Mouse (Mus musculus) hindbrain, embryonic 15.5 days (tissue): ENCODE measurements at regions not wholly inside any gene's neighbourhood (a gene's known extent, or its start where the extent isn't known, plus 50 kb on each side); places are given as distances from the start of the nearest gene placed in this dataset.

ENCODE experiments used
- ATAC-seq: fragments of 200-750 bp; cut with Nextera tagmentation; 2 replicates; pipeline ENCODE4 v1.8.0; 2017; ENCODE audit warnings: low read depth, moderate number of reproducible peaks, moderate TSS enrichment; ENCODE audit not compliant: low FRiP score
- H3K27ac ChIP-seq: fragments of 300-500 bp; sonication (generic); replicated peaks from 2 replicates; pipeline ENCODE4 v1.5.1; 2015; ENCODE audit warnings: mild to moderate bottlenecking, inconsistent platforms
- H3K27me3 ChIP-seq: fragments of 300-500 bp; sonication (generic); 2 replicates; pipeline ENCODE4 v1.6.1; 2015; ENCODE audit warnings: control low read depth, inconsistent platforms
- H3K36me3 ChIP-seq: fragments of 300-500 bp; sonication (generic); 2 replicates; pipeline ENCODE4 v1.6.1; 2015; ENCODE audit warnings: control low read depth, inconsistent platforms
- H3K4me1 ChIP-seq: fragments of 300-500 bp; sonication (generic); replicated peaks from 2 replicates; pipeline ENCODE4 v1.6.1; 2015; ENCODE audit warnings: control low read depth, inconsistent platforms
- H3K4me2 ChIP-seq: fragments of 300-500 bp; sonication (generic); 2 replicates; pipeline ENCODE4 v1.6.1; 2015; ENCODE audit warnings: moderate library complexity, mild to moderate bottlenecking, inconsistent platforms
- H3K4me3 ChIP-seq: fragments of 300-500 bp; sonication (generic); 2 replicates; pipeline ENCODE4 v1.5.1; 2015; ENCODE audit warnings: mild to moderate bottlenecking, inconsistent platforms
- H3K9ac ChIP-seq: fragments of 300-500 bp; sonication (generic); 2 replicates; pipeline ENCODE4 v1.6.1; 2015; ENCODE audit warnings: inconsistent platforms
- H3K9me3 ChIP-seq: fragments of 300-500 bp; sonication (generic); 2 replicates; pipeline ENCODE4 v1.6.1; 2016; ENCODE audit warnings: control low read depth, inconsistent platforms
- WGBS: fragments of 180-500 bp; shearing (Covaris S2); methylation state at CpG from one replicate; pipeline ENCODE4 v1.1.7; 2015; 5-methylcytosine and 5-hydroxymethylcytosine counted together

DNA sequence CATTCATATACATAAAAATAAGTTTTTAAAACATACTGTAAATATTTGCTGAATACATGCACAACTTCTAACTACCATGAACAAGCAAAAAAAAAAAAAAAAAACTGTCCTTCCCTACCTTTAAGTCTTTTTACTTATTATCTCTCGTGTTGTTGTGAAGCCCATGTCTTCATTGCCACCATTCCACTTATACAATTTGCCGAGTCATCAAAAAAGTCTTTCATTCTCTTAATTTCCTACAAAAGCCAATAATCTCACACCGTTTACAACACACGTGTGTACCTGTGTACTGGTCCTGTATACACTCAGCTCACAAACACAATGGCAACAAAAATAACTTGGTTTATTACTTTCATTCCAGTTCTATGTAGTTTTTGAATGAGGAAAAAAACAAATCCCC is 608.2 kb upstream of the Cited2 start:
- Histone ChIP-seq H3K4me3 (no peak overlapping the region), H3K36me3 (no peaks in the 10 kb centered on the region), H3K4me1 (no peaks in the 10 kb centered on the region), H3K27ac (no peak overlapping the region), H3K27me3 (no peaks in the 10 kb centered on the region), H3K9me3 (no peaks in the 10 kb centered on the region), H3K4me2 (no peak overlapping the region), H3K9ac (no peak overlapping the region)
- ATAC-seq = no peak
- WGBS = 97% methylated on average over 4 of the region's 4 CpGs

DNA sequence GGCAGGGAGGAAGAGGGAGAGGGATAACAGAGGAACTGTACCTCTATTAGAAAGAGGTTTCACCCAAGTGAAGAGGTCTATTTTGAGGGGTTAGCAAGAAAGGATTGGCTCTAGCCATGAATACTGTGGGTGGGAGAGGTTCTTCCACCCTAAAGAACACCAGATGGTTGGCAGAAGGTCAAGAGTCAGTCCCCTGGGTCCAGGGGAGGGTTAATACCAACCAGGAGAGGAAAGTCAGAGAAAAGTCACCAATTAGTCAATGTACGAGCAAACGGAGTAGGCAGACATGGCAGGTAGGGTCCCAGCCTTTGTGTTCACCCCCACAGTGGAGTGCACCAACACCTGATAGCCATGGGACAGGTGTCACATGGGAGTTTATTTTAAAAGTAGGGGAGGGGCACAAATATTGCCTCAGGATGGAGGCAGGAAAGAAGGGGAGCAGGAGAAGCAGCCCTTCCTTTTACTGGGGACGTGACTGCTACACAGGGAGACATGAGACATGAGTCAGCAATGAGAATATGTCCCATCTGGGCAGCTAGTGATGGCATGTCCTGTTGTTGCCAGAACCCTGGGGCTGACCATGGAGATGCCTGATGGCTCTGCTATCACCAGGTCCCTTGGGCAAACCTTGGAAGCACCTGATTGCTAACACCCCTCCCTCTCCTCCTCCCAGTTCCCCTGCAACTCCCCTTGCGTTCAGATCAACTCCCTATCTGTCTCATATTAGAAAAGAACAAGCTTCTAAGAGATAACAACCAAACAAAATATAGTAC is 593.4 kb upstream of the Cited2 start:
- no peak overlapping the region for H3K27ac ChIP-seq
- H3K27me3 ChIP-seq = no peaks in the 10 kb centered on the region
- H3K36me3 ChIP-seq = no peaks in the 10 kb centered on the region
- H3K4me3 ChIP-seq = no peak overlapping the region
- ATAC-seq = no peak
- H3K9me3 ChIP-seq = 0 out of 2 replicates have a peak, but pooled peaks cover 5% of the 10 kb centered on the region
- no peak overlapping the region for H3K9ac ChIP-seq
- WGBS = 92% methylated on average over 4 of the region's 4 CpGs
- H3K4me2 ChIP-seq = no peak overlapping the region
- no peaks in the 10 kb centered on the region for H3K4me1 ChIP-seq

DNA sequence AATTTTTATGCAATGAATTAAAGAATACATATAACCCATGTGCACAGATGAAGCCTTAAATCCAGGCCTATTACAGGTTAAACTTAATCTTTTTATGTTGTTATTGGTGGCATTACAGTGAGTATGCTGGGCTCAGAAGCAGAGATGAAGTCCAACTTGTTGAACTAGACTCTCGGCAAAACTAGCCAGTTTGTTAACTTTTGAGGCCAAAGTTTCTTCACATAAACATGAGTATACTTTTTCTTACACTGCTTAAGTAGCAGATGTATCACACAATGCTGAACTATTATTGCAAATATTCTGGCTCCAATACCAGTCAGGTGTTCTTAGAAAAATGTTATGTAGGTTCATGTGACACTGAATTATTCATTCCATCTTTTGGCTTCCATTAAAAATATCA is 592.4 kb upstream of the Cited2 start:
- 98% methylated on average over 1 of the region's 1 CpGs for WGBS
- H3K9me3 ChIP-seq = no peaks in the 10 kb centered on the region
- no peaks in the 10 kb centered on the region for H3K36me3 ChIP-seq
- H3K4me3 ChIP-seq = no peak overlapping the region
- H3K4me2 ChIP-seq = no peak overlapping the region
- H3K4me1 ChIP-seq = no peaks in the 10 kb centered on the region
- no peaks in the 10 kb centered on the region for H3K27me3 ChIP-seq
- no peak overlapping the region for H3K9ac ChIP-seq
- ATAC-seq = no peak
- H3K27ac ChIP-seq = no peak overlapping the region

DNA sequence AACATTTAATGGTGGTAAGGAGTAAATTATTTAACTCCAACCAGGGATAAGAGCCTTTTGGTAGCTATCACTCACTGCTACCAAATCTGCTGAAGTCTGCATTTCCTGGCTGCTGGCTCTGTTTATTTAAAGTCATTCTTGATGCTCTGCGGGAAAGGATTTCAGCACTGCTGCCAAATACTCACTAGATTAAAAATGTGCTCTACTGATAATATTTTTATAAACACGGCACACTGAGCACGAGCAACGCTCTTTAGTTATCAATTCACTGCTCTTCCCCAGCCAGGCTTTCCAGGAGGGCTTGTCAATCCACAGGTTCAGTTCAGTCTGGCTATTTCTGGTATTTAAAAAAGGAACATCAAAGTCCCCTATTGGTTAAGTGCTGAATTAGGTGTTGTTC is 591.3 kb upstream of the Cited2 start:
- Histone ChIP-seq H3K36me3 (no peaks in the 10 kb centered on the region), H3K4me1 (no peaks in the 10 kb centered on the region), H3K4me2 (no peak overlapping the region), H3K27ac (no peak overlapping the region), H3K27me3 (no peaks in the 10 kb centered on the region), H3K9me3 (no peaks in the 10 kb centered on the region), H3K4me3 (no peak overlapping the region), H3K9ac (no peak overlapping the region)
- no peak for ATAC-seq
- WGBS = 56% methylated on average over 4 of the region's 4 CpGs

DNA sequence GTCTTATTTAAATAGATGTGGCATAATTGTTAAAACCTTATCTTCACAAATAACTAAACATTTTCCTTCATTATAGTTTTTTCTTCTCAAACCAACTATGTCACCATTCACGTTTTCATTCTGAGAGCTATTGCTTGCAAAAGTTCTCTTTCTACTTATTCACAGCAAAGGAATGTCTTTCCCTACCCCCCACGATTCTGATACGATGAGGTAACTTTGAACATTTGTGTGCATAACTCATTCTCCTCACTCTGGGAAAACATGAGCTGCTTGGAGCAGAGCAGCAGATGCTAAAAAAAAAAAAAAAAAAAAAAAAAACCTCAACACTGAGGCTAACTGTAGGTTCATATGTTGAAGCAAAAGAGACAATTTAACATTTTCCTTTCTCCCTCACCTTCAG is 547.6 kb upstream of the Cited2 start:
- H3K27ac ChIP-seq = no peak overlapping the region
- H3K4me2 ChIP-seq = no peak overlapping the region
- ATAC-seq = no peak
- no peaks in the 10 kb centered on the region for H3K36me3 ChIP-seq
- whole genome bisulfite sequencing = 67% methylated on average over 3 of the region's 3 CpGs
- H3K9me3 ChIP-seq = no peaks in the 10 kb centered on the region
- no peaks in the 10 kb centered on the region for H3K27me3 ChIP-seq
- H3K9ac ChIP-seq = no peak overlapping the region
- H3K4me3 ChIP-seq = no peak overlapping the region
- no peaks in the 10 kb centered on the region for H3K4me1 ChIP-seq

DNA sequence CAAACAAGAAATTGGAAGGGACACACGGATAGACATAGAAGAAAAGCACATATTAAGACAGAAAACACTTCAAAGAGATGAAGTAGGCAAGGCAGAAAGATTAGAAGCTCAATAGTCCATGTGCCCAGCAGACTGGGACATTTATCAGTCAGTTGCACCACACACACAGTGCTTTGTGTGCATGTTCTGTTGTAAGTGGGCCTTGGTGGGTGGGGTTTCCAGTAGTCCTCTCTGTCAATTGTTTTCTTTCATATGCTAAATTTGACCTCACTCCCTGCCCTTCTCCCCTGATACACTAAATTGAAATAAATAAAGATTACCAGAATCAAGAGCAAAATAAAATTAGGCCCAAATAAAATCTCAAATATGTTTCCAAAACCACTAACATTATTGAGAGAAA is 546.0 kb upstream of the Cited2 start:
- H3K9ac ChIP-seq = no peak overlapping the region
- H3K4me3 ChIP-seq = no peak overlapping the region
- H3K27ac ChIP-seq = no peak overlapping the region
- no peaks in the 10 kb centered on the region for H3K9me3 ChIP-seq
- no peaks in the 10 kb centered on the region for H3K36me3 ChIP-seq
- no peak for ATAC-seq
- no peaks in the 10 kb centered on the region for H3K4me1 ChIP-seq
- H3K4me2 ChIP-seq = no peak overlapping the region
- WGBS = 38% methylated on average over 1 of the region's 1 CpGs
- H3K27me3 ChIP-seq = no peaks in the 10 kb centered on the region

DNA sequence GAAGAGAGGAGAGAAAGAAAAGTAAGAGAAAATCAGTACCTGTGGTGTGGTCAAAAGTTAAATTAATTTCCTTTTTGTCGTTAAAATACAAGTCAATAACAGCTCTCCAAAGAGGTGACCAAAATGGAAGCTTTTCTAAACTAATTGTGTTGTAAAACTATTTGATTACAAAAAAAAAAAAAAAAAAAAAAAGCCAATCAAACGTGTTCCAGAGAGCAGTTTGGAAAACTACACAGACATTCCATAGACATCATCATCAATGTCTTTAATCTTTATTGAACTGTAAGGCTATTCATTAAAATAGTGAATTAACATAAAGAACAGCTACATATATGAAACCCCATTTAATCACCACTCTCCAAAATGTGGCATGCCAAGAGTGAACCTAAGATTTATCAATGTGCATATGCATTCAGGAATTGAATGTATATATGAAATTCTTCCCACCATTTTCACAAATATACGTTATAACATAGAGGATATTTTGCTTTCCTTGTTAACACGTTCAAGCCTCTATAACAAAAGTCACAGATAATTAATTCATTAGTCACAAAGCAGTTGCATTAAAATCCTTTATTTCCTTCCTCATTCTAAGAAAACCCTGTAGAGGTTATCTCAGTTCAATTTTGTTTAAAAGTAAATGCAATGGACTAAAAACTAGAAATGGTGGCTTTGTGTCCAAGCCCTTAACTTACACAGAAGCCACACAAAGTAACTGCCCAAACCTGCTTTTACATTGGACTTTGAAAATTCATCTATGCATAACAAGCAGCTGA is 545.3 kb upstream of the Cited2 start:
- Histone ChIP-seq H3K27ac (no peak overlapping the region), H3K9me3 (no peaks in the 10 kb centered on the region), H3K36me3 (no peaks in the 10 kb centered on the region), H3K4me1 (no peaks in the 10 kb centered on the region), H3K4me3 (no peak overlapping the region), H3K27me3 (no peaks in the 10 kb centered on the region), H3K9ac (no peak overlapping the region), H3K4me2 (no peak overlapping the region)
- WGBS = 48% methylated on average over 4 of the region's 4 CpGs
- ATAC-seq = no peak

DNA sequence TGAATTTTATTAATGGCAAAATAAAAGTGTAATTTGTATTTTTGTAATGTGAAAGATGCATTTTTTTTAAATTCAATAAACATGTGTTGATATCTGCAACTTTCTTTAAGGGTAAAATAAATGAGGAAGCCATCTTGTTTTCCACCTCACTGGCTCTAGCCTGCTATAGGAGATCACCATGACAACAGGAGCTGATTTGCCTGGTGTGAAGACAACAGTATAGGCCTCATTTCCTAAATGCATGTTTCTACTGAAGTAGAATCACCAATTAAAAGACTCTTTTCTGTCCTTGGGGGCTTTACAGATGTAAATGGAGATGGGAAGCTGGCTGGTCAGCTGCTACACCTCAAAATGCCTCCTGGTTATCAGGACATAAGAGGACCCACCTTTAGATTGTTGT is 544.4 kb upstream of the Cited2 start:
- H3K9me3 ChIP-seq = no peaks in the 10 kb centered on the region
- no peaks in the 10 kb centered on the region for H3K4me1 ChIP-seq
- H3K4me2 ChIP-seq = no peak overlapping the region
- H3K27ac ChIP-seq = no peak overlapping the region
- no peaks in the 10 kb centered on the region for H3K36me3 ChIP-seq
- no peak overlapping the region for H3K9ac ChIP-seq
- ATAC-seq = no peak
- H3K27me3 ChIP-seq = no peaks in the 10 kb centered on the region
- no peak overlapping the region for H3K4me3 ChIP-seq

DNA sequence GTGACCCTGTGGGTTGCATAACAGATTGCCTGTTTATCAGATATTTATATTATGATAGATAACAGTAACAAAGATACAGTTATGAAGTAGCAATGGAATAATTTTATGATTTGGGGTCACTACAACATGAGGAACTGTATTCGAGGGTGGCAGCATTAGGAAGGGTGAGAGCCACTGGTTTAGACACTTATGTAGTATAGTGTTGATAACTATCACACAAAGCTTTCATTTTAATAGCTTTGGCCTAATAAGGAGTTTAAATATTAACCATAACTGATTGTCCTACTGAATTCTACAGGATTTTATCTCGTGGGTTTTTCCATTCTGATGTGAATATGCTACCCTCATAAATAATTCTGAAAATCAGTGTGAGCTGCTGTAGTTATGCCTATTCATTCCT is 538.6 kb upstream of the Cited2 start:
- H3K4me1 ChIP-seq = no peaks in the 10 kb centered on the region
- ATAC-seq = no peak
- H3K9me3 ChIP-seq = no peaks in the 10 kb centered on the region
- H3K4me3 ChIP-seq = no peak overlapping the region
- H3K4me2 ChIP-seq = no peak overlapping the region
- H3K36me3 ChIP-seq = no peaks in the 10 kb centered on the region
- no peak overlapping the region for H3K9ac ChIP-seq
- no peaks in the 10 kb centered on the region for H3K27me3 ChIP-seq
- 73% methylated on average over 2 of the region's 2 CpGs for WGBS
- H3K27ac ChIP-seq = no peak overlapping the region

DNA sequence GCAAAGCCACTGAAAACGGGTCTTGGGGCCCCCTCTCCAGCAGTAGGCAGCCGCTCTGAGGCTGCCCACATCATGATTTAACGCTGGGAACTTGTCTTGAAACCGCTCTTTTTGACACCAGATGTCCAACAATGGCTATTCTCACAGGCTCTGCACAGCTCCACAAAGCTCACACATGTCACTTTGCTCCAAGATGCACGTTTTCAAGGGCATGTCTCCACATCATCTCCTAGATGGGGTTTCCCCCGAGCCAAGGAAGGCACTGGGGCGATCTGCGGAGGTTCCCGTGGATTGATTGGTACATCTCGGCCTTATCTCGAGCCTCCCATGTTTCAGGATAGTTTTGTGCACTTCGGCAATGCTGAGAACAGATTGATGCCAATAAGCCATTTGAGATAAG is 526.8 kb upstream of the Cited2 start:
- Histone ChIP-seq H3K27me3 (no peaks in the 10 kb centered on the region), H3K27ac (no peak overlapping the region; the same call in 1 of the 2 replicates), H3K9me3 (no peaks in the 10 kb centered on the region), H3K4me3 (no peak overlapping the region), H3K36me3 (no peaks in the 10 kb centered on the region), H3K4me1 (no peaks in the 10 kb centered on the region), H3K9ac (no peak overlapping the region), H3K4me2 (no peak overlapping the region)
- WGBS = 52% methylated on average over 12 of the region's 12 CpGs
- no peak for ATAC-seq

DNA sequence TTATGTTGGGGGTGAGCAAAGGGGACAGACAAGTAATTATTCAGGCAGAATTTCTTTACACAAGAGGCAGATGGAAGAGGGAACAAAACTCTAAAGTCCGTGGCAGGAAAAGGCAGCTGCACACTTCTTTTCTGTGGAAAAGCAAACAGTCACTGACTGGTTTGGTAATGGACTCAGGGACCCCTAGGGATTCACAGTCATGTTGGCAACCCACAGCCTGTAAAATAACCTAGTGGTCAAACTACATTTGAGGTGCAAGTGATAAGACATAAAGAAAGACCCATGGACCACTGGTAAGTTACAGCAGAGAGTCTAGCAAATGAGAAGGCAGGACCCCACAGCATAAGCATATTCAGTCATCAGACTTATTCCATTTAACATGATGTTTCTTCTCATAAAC is 526.4 kb upstream of the Cited2 start:
- no peak for ATAC-seq
- Histone ChIP-seq H3K9me3 (no peaks in the 10 kb centered on the region), H3K27ac (no peak overlapping the region), H3K27me3 (no peaks in the 10 kb centered on the region), H3K36me3 (no peaks in the 10 kb centered on the region), H3K4me3 (no peak overlapping the region), H3K4me2 (no peak overlapping the region), H3K9ac (no peak overlapping the region), H3K4me1 (no peaks in the 10 kb centered on the region)
- 23% methylated on average over 1 of the region's 1 CpGs for WGBS

DNA sequence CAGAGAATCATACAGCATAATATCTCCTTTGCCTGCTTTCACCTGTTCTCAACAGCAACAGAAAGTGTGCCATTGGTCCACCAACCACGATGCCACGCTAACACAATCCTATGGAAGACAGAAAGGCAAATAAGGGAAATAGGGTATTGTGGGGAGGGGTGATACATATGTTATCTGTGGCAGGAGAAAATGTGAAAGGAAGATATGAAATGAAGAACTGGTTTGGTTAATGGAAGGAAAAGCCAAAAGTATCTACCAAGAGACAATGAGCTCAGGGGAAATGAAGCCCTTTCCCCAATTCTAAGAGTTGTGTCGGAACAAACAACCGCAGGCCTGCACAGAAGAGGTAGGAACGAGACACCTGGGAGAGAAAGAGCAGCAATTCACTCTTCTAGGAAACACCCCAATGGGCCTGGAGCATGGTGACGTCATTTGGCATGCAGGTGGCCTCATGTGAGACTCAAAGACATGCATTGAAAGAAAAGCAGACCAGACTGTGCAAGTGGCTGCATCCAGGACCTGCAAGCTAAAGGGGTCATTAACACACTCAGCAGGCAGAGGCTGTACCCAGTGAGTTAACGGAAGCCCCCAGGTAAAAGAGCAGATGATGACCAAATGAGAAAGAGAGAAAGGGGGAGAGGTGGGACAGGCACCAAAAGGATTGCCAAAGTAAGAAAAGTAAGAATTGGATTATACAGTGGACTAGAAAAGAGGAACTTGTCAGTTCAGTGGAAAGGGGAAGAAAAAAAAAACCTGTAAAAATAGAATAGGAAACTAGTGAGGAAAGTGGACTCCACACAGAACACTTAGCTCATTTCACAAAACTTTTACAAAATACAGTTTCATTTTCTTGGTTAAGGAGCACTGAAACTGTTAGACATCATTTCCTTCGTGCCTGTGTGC is 522.2 kb upstream of the Cited2 start:
- peaks cover 7% of the 10 kb centered on the region for H3K4me1 ChIP-seq
- H3K27ac ChIP-seq = 0 out of 2 replicates have a peak overlapping the region, but pooled peaks have one; percentile 17
- no peak overlapping the region for H3K4me3 ChIP-seq
- 80% methylated on average over 8 of the region's 8 CpGs for WGBS
- no peaks in the 10 kb centered on the region for H3K9me3 ChIP-seq
- H3K4me2 ChIP-seq = no peak overlapping the region
- no peak for ATAC-seq
- H3K36me3 ChIP-seq = no peaks in the 10 kb centered on the region
- no peak overlapping the region for H3K9ac ChIP-seq
- no peaks in the 10 kb centered on the region for H3K27me3 ChIP-seq
